Mouse (Mus musculus): ENCODE results near the gene Sgce.

- TF ChIP-seq POU5F1 (IDR thresholded peaks at IDR 0.05; ENCODE audit: borderline replicate concordance, low read length), result no peak
- no peak for TF ChIP-seq CTCF (conservative IDR thresholded peaks at IDR 0.05; ENCODE audit: low read length)
Observed at GRCm38 (mm10) chr6:4703908-4704307, 43.1 kb downstream of the Sgce start.
